Mouse (Mus musculus): Measurements from ENCODE around the gene Nxph3. TPM values are rescaled to one million over a fixed set of nuclear protein-coding genes. Genes with fewer than 3 reads are reported as not detected.
"Not testable (repeated sequence)": the region's sequence is repeated elsewhere in the genome, so short reads cannot be mapped to it uniquely, and the experiment has no call there.

The Nxph3 gene
- polyA plus RNA-seq, 1 experiment from 2014 or later = 0.69 TPM

DNA sequence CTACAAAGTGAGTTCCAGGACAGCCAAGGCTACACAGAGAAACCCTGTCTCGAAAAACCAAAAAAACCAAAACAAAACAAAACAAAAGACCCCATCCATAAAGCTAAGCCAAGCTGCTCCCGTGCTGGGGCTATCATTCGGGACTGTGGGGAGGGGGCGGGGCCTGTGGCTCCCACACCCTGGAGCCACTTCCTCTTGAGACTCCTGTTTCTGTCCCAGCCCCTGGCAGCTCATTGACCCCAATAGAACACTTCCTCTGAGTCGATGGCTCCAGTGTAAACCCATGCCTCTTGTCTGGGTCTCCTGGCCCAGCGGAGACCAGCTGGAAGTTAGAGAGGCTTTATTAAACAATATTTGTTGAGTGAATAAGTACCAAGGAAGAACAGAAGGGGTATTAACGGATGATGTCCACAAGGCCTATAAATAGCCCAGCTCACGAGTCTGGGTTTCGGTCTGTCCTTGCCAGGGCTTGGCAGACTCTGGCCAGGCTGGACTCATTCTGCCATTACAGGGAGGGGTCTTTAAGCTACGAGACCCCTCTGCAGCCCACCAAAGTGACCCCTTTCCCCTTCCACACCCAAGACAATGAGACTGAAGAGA is 10.7 kb downstream of the Nxph3 start:
- H3K27me3 ChIP-seq = no peaks in the 10 kb centered on the region
- H3K9me3 ChIP-seq = no peaks in the 10 kb centered on the region
- H3K4me3 ChIP-seq = no peak overlapping the region
- WGBS = 55% methylated on average over 10 of the region's 10 CpGs
- H3K36me3 ChIP-seq = no peaks in the 10 kb centered on the region
- no peak overlapping the region for H3K9ac ChIP-seq
- ATAC-seq (ENCODE audit: insufficient number of reproducible peaks, low FRiP score, low TSS enrichment, low read depth) = no peak
- no peak overlapping the region for H3K4me2 ChIP-seq
- peaks cover 16% of the 10 kb centered on the region for H3K4me1 ChIP-seq
- H3K27ac ChIP-seq = no peak overlapping the region

DNA sequence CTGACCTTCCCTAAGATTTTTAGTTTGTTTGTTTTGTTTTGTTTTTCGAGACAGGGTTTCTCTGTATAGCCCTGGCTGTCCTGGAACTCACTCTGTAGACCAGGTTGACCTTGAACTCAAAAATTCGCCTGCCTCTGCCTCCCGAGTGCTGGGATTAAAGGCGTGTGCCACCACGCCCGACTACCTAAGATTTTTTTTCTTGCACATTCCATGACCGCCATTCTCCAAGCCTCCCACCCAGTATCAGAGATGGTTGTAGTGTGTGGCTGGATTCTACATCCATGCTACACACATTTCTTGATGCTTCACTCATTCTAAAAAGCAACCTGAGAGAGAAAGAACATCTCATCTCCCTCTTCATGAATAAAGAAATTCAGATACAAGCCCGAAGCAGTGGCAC is 12.5 kb downstream of the Nxph3 start:
- H3K9ac ChIP-seq, H3K9me3 ChIP-seq: not testable (repeated sequence)

DNA sequence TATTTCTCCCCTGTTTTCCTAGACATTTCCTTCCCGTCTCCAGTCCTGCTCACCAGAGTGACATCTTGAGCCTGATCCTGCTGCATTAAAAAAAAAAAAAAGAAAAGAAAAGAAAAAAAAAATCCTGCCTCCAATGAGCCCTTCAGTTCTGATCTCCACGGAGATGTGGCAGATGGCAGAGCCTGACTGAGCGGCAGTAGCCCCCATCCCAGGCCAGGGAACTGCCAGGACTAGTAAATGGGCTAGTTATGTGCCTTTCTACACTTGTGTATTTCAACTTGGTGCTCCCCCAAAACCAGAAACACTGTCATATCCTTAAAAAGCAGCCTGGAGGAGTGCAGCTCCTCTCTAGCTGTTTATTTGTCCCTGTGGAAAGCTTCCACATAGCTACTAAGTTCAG is 13.5 kb downstream of the Nxph3 start:
- no peak overlapping the region for H3K9ac ChIP-seq
- 44% methylated on average over 3 of the region's 3 CpGs for WGBS
- no peak overlapping the region for H3K4me3 ChIP-seq
- no peaks in the 10 kb centered on the region for H3K9me3 ChIP-seq
- peaks cover 8% of the 10 kb centered on the region; the same call in 1 of the 2 replicates for H3K4me1 ChIP-seq
- no peak overlapping the region for H3K27ac ChIP-seq
- no peak overlapping the region for H3K4me2 ChIP-seq
- peaks cover 12% of the 10 kb centered on the region; the same call in 1 of the 2 replicates for H3K36me3 ChIP-seq
- ATAC-seq (ENCODE audit: insufficient number of reproducible peaks, low FRiP score, low TSS enrichment, low read depth) = no peak
- H3K27me3 ChIP-seq = no peaks in the 10 kb centered on the region

More for the DNA sequence above, 12.5 kb downstream of the Nxph3 start:
- not testable (repeated sequence) for ATAC-seq (ENCODE audit: insufficient number of reproducible peaks, low FRiP score, low TSS enrichment, low read depth); H3K4me3 ChIP-seq; H3K27ac ChIP-seq; H3K4me1 ChIP-seq; H3K27me3 ChIP-seq; H3K4me2 ChIP-seq
- peaks cover 12% of the 10 kb centered on the region; the same call in 1 of the 2 replicates for H3K36me3 ChIP-seq
- 84% methylated on average over 8 of the region's 8 CpGs for WGBS

DNA sequence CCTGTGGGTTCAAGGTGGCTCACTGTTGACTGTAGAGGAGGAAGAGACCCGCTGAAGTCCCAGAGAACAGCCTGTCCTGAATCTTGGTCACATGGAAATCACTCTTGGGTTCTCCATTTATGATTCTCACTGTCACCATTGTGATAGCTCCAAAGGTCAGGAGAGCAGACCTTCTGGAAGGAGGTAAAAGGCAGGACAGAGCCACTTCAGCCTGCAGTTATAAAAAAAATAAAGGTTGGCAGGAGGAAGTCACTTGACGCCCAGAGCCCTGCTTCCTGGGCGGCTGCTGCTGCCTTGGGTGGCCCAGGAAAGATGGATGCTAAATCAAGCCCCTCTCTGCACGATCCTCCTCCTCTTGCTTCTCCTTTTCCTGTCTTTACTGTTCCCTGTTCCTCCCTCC is 14.0 kb downstream of the Nxph3 start:
- Histone ChIP-seq H3K27ac (no peak overlapping the region), H3K9me3 (no peaks in the 10 kb centered on the region), H3K4me3 (no peak overlapping the region), H3K36me3 (peaks cover 13% of the 10 kb centered on the region; the same call in 1 of the 2 replicates), H3K9ac (no peak overlapping the region), H3K4me1 (peaks cover 8% of the 10 kb centered on the region; the same call in 1 of the 2 replicates), H3K4me2 (no peak overlapping the region), H3K27me3 (no peaks in the 10 kb centered on the region)
- 55% methylated on average over 4 of the region's 4 CpGs for WGBS
- ATAC-seq (ENCODE audit: insufficient number of reproducible peaks, low FRiP score, low TSS enrichment, low read depth) = no peak

DNA sequence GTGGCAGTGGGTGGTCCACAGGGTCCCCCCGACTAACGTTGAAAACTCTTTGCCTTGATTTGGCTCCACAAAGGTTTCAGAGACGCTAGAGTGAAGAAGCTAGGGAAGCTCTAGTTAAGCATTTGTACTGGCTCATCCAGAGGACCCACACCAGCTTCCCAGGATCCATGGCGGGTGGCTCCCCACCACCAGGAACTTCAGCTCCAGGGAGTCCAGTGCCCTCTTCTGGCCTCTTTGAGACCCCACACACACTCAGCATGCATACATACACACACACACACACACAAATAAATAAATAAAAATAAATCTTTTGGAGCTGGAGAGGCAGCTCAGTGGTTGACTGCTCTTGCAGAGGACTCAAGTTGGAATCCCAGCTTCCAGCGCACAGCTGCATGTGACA is 16.4 kb downstream of the Nxph3 start:
- H3K9me3 ChIP-seq = no peaks in the 10 kb centered on the region
- H3K4me2 ChIP-seq = no peak overlapping the region
- H3K36me3 ChIP-seq = peaks cover 31% of the 10 kb centered on the region
- H3K27ac ChIP-seq = no peak overlapping the region
- H3K4me1 ChIP-seq = no peaks in the 10 kb centered on the region
- WGBS = 88% methylated on average over 5 of the region's 5 CpGs
- no peak overlapping the region for H3K4me3 ChIP-seq
- ATAC-seq (ENCODE audit: insufficient number of reproducible peaks, low FRiP score, low TSS enrichment, low read depth) = no peak
- H3K9ac ChIP-seq = no peak overlapping the region
- no peaks in the 10 kb centered on the region for H3K27me3 ChIP-seq

DNA sequence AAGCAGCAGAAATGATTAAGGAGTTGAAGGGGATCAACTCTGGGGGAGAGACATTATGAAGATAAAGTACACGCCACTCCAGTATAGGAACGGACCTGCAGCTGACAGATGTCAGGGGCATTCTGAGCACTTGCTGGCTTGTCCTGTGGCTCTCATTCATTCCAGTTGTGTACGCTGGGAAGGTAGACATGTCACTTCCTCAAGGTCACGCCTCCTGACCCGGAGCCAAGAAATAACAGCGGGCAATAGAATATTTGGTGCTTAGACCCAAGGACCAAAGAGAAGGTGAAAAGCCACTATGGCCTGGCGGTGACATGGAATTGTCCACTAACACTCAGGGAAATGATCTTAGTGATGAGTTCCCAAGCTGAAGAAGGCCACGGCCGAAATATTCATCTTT is 18.5 kb downstream of the Nxph3 start:
- no peaks in the 10 kb centered on the region for H3K9me3 ChIP-seq
- no peak overlapping the region for H3K4me3 ChIP-seq
- H3K9ac ChIP-seq = no peak overlapping the region
- no peak overlapping the region for H3K4me2 ChIP-seq
- no peak for ATAC-seq (ENCODE audit: insufficient number of reproducible peaks, low FRiP score, low TSS enrichment, low read depth)
- H3K27ac ChIP-seq = no peak overlapping the region
- no peaks in the 10 kb centered on the region for H3K4me1 ChIP-seq
- H3K36me3 ChIP-seq = peaks cover 46% of the 10 kb centered on the region
- no peaks in the 10 kb centered on the region for H3K27me3 ChIP-seq
- 89% methylated on average over 9 of the region's 9 CpGs for WGBS

DNA sequence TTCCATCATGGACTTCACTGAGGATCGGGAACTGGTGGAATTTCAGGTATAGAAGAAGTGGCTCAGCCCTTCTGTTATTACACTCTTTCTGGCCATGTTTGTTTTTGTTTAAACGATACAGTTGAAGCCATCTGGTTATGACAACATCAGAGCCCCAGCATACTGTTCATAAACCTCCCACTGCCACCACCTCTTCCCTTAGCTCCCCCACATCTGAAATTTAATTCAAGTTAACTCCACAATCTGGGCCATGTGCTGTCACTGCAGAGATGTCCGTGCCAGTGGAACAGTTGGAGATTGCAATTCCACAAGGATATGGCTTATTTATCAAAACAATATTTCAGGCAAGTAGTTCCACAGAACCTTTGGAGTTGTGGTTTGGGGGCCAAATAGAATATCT is 20.0 kb downstream of the Nxph3 start:
- no peak overlapping the region for H3K27ac ChIP-seq
- no peaks in the 10 kb centered on the region for H3K9me3 ChIP-seq
- no peak overlapping the region for H3K9ac ChIP-seq
- WGBS = 76% methylated on average over 3 of the region's 3 CpGs
- peaks cover 61% of the 10 kb centered on the region for H3K36me3 ChIP-seq
- no peak overlapping the region for H3K4me2 ChIP-seq
- H3K27me3 ChIP-seq = no peaks in the 10 kb centered on the region
- H3K4me1 ChIP-seq = no peaks in the 10 kb centered on the region
- H3K4me3 ChIP-seq = no peak overlapping the region
- ATAC-seq (ENCODE audit: insufficient number of reproducible peaks, low FRiP score, low TSS enrichment, low read depth) = no peak

DNA sequence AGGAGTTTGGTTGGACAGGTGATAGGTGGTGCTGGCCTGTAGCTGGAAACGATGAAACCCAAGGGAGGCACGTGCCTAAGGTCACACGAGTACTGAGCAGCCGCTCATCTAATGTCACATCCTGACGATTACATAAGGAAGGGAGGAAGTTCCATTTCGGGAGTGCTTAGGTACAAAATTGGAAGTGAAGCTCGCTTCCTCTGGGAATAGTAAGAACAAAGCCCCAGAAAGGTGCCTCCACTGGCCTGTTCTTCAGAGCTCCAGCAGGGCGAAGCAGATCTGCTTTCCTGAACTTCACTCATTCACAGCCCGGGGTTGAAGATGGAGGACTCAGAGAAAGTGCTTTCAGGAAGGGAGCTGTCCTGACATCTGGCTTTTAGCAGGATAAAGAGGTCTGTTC is 20.4 kb downstream of the Nxph3 start:
- peaks cover 66% of the 10 kb centered on the region for H3K36me3 ChIP-seq
- ATAC-seq (ENCODE audit: insufficient number of reproducible peaks, low FRiP score, low TSS enrichment, low read depth) = no peak
- 82% methylated on average over 9 of the region's 9 CpGs for WGBS

DNA sequence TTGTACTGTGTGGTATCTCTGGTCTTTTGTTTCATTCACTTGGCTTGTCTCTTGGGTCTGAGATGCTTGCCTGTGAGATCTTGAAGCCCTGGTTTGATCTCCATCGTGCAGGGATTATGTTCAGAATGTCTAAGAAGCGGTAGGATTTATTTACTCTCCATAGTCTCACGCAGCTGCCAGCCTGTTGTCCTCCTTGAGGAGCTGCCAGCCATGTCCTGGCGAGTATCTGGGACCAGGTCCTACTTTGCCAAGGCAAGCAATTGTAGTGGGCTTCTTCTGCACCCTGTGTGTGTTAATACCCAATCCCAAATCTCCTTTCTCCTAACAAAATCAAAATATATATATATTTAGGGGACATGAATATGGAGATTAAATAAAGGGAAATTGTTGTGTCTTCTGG is 21.4 kb downstream of the Nxph3 start:
- no peak overlapping the region for H3K27ac ChIP-seq
- 89% methylated on average over 4 of the region's 4 CpGs for WGBS
- H3K4me3 ChIP-seq = no peak overlapping the region
- ATAC-seq (ENCODE audit: insufficient number of reproducible peaks, low FRiP score, low TSS enrichment, low read depth) = no peak
- H3K9me3 ChIP-seq = no peaks in the 10 kb centered on the region
- H3K9ac ChIP-seq = no peak overlapping the region
- peaks cover 71% of the 10 kb centered on the region for H3K36me3 ChIP-seq
- no peaks in the 10 kb centered on the region for H3K4me1 ChIP-seq
- H3K27me3 ChIP-seq = no peaks in the 10 kb centered on the region
- H3K4me2 ChIP-seq = no peak overlapping the region

More for the DNA sequence above, 20.4 kb downstream of the Nxph3 start:
- Histone ChIP-seq H3K4me3 (no peak overlapping the region), H3K4me1 (no peaks in the 10 kb centered on the region), H3K4me2 (no peak overlapping the region), H3K27me3 (no peaks in the 10 kb centered on the region), H3K9ac (no peak overlapping the region), H3K27ac (no peak overlapping the region), H3K9me3 (no peaks in the 10 kb centered on the region)

DNA sequence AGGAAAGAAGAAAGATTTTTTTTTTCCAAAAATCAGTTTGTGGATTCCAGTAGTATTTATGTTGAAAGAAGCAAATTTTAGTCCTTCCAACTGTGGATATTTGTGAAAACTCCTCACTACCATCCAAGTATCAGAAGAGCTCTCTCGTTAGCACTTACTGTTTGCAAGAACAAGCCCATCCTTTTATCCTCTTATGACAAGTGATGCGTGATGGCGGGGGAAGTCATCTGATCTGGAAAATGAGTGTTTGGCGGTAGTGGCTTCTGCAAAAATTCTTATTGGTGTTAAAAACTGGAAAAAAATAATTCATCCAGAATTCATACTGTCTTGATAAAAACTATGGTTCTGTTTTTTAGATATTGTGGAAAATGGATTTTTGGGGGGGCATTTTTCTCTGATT is 22.1 kb downstream of the Nxph3 start:
- 93% methylated on average over 4 of the region's 4 CpGs for WGBS
- no peak for ATAC-seq (ENCODE audit: insufficient number of reproducible peaks, low FRiP score, low TSS enrichment, low read depth)
- no peaks in the 10 kb centered on the region for H3K4me1 ChIP-seq
- no peak overlapping the region for H3K9ac ChIP-seq
- peaks cover 70% of the 10 kb centered on the region for H3K36me3 ChIP-seq
- no peak overlapping the region for H3K4me3 ChIP-seq
- H3K9me3 ChIP-seq = no peaks in the 10 kb centered on the region
- H3K27ac ChIP-seq = no peak overlapping the region
- H3K27me3 ChIP-seq = no peaks in the 10 kb centered on the region
- H3K4me2 ChIP-seq = no peak overlapping the region

DNA sequence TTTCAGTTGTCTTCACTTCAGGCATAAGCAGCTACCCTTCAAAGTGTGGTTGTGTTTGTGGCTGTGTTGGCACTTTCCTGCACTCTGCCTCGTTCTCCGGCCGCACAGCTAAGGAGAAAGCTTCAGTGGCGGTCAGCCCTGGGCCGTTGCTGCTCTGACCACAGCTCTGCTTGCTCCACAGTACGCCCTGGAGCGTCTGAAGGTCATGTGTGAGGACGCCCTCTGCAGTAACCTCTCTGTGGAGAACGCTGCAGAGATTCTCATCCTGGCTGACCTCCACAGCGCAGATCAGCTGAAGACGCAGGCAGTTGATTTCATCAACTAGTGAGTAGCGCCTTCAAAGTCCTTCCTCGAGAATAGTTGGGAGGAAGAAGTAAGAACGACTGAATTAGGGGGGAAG is 24.3 kb downstream of the Nxph3 start:
- H3K27ac ChIP-seq = no peak overlapping the region
- no peak overlapping the region for H3K4me3 ChIP-seq
- ATAC-seq (ENCODE audit: insufficient number of reproducible peaks, low FRiP score, low TSS enrichment, low read depth) = no peak
- no peaks in the 10 kb centered on the region for H3K9me3 ChIP-seq
- peaks cover 86% of the 10 kb centered on the region for H3K36me3 ChIP-seq
- no peaks in the 10 kb centered on the region for H3K27me3 ChIP-seq
- 81% methylated on average over 14 of the region's 14 CpGs for WGBS
- no peak overlapping the region for H3K9ac ChIP-seq
- no peaks in the 10 kb centered on the region for H3K4me1 ChIP-seq
- no peak overlapping the region for H3K4me2 ChIP-seq

DNA sequence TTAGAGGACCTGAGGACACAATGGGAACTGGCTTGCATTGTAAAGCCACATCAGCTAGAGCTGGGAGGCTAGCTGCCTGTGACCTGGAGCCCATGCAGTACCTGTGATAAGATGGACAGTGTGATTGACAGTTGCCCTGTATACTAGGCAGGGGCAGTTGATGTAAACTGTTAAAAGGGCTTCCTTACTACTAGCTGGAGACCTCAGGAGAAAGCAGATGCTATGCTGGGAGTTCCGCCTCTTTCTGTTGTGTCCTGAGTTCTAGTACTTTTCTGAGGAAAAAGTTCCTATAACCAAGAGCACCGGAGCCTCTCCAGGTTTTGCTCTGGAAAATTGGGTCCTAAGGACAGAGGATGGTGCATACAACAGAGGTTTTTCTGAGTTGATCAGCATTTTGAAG is 27.1 kb downstream of the Nxph3 start:
- H3K4me3 ChIP-seq = no peak overlapping the region
- 94% methylated on average over 2 of the region's 2 CpGs for WGBS
- H3K27ac ChIP-seq = no peak overlapping the region
- H3K4me1 ChIP-seq = no peaks in the 10 kb centered on the region
- no peak overlapping the region for H3K4me2 ChIP-seq
- no peaks in the 10 kb centered on the region for H3K9me3 ChIP-seq
- H3K9ac ChIP-seq = no peak overlapping the region
- no peaks in the 10 kb centered on the region for H3K27me3 ChIP-seq
- H3K36me3 ChIP-seq = peaks cover 87% of the 10 kb centered on the region
- no peak for ATAC-seq (ENCODE audit: insufficient number of reproducible peaks, low FRiP score, low TSS enrichment, low read depth)

DNA sequence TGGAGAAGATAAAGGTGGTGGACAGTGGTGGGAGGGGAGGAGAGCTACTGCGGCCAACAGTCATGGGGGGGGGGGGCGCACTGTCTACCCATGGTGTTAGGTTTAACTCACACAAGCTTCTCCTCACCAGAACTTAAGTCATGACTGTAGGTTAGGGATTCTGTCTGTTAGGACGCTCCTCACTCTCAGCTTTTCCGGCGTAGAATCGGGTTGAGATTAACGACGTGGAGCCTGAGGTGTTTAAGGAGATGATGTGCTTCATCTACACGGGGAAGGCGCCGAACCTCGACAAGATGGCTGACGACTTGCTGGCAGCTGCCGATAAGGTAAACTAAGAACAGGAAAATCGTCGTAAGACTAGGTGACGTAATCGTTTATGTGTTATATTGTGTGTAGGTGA is 28.7 kb downstream of the Nxph3 start:
- no peak overlapping the region for H3K27ac ChIP-seq
- no peaks in the 10 kb centered on the region for H3K4me1 ChIP-seq
- H3K4me2 ChIP-seq = no peak overlapping the region
- H3K27me3 ChIP-seq = no peaks in the 10 kb centered on the region
- H3K36me3 ChIP-seq = peaks cover 77% of the 10 kb centered on the region
- 94% methylated on average over 18 of the region's 18 CpGs for WGBS
- H3K9ac ChIP-seq = no peak overlapping the region
- H3K9me3 ChIP-seq = no peaks in the 10 kb centered on the region
- H3K4me3 ChIP-seq = no peak overlapping the region
- ATAC-seq (ENCODE audit: insufficient number of reproducible peaks, low FRiP score, low TSS enrichment, low read depth) = no peak

Measured in limb, embryonic 15.5 days (tissue).